Mouse (Mus musculus): ENCODE data around the gene Alk. TPM values are rescaled to one million over a fixed set of nuclear protein-coding genes. Genes with fewer than 3 reads are reported as not detected.

Alk gene
- polyA plus RNA-seq, 1 experiment, result 2.2 TPM

DNA sequence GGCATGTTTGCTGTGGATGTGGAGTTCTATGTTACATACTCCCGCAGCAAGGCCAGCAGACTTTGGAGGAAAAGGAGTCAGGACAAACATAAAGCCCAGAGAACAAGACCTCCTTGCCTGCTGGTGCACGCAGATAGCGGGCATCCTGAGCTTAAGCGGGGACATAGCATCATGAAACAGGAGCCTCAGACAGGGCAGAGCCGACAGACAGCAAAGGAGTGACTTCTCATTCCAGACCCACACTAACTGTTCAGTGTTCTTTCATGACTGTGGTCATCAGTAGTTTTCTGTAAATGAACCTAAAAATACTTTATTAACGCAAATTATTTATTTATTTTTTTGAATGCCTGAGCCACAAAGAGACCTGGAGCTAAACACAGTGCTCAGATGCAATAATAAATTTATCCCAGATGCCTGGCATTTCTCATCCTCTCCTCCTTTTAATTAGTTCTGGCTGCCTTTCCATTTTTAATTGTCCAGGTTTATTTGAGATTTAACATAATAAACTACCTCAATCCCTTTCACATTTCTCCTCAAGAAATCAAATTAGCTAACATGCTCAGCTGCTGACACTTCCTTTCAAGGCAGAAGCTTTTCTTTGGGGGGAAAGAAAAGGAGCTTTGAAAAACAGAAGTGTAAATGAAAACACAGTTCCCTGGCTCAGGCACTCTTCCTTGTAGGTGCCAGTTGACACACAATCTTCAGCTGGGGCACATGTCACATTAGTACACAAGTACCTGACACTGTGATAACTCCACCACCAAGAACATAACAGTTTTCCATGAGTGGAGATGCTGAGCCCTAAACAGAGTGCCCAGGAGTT is 311.8 kb downstream of the Alk start:
- H3K27ac ChIP-seq (ENCODE audit: insufficient read depth, low read length), result no peak overlapping the region
- no peak overlapping the region for H3K4me3 ChIP-seq (ENCODE audit: insufficient read depth, low read length)
- no peak for TF ChIP-seq CTCF (IDR thresholded peaks at IDR 0.05; ENCODE audit: extremely low read depth, insufficient read depth, low read length)
- no peak for TF ChIP-seq POLR2A (IDR thresholded peaks at IDR 0.05; ENCODE audit: extremely low read depth, insufficient read depth, low read length)
- H3K4me1 ChIP-seq (ENCODE audit: control insufficient read depth, insufficient read depth, low read length), result no peaks in the 10 kb centered on the region

DNA sequence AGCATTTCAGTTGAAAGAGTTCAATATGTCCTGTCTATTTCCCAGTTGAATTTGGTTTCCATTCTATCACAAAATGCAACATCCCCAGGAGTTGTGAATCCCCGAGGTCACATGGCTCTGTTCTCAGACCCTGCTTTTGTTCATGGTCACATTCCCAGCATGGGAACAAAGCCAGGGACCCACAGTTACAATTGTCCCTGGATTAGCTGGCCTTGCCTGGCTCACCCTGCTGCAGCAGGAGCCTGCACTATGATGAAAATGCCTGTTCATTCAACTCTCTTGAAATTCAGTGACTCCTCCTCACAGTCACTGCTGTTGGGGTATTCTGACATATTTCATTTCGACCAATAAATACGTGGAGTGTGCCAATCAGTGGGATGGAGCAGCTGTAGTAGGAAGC is 318.5 kb downstream of the Alk start:
- no peak overlapping the region for H3K27ac ChIP-seq (ENCODE audit: insufficient read depth, low read length)
- H3K4me1 ChIP-seq (ENCODE audit: control insufficient read depth, insufficient read depth, low read length), result no peaks in the 10 kb centered on the region
- no peak overlapping the region for H3K4me3 ChIP-seq (ENCODE audit: insufficient read depth, low read length)
- TF ChIP-seq CTCF (IDR thresholded peaks at IDR 0.05; ENCODE audit: extremely low read depth, insufficient read depth, low read length) (no peak), POLR2A (IDR thresholded peaks at IDR 0.05; ENCODE audit: extremely low read depth, insufficient read depth, low read length) (no peak)

DNA sequence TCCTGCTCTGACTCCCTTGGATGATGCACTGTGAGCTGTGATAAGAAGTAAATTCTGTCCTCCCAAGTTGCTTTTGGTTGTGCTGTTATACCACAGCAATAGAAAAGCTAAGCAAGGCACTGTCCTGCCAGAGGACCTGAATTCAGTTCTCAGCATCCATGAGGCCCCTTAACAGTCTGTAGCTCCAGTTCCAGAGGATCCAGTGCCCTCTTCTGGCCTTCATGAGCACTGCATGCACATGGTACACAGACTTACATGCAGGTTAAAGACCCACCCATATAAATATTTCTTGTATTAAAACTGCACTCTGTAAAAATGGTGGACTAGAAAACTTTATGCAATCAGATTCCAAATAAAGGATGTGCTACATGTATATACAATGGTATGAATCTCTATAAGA is 326.1 kb downstream of the Alk start:
- Histone ChIP-seq H3K4me1 (ENCODE audit: control insufficient read depth, insufficient read depth, low read length) (no peaks in the 10 kb centered on the region), H3K4me3 (ENCODE audit: insufficient read depth, low read length) (no peak overlapping the region), H3K27ac (ENCODE audit: insufficient read depth, low read length) (no peak overlapping the region)
- TF ChIP-seq CTCF (IDR thresholded peaks at IDR 0.05; ENCODE audit: extremely low read depth, insufficient read depth, low read length) (no peak), POLR2A (IDR thresholded peaks at IDR 0.05; ENCODE audit: extremely low read depth, insufficient read depth, low read length) (no peak)

DNA sequence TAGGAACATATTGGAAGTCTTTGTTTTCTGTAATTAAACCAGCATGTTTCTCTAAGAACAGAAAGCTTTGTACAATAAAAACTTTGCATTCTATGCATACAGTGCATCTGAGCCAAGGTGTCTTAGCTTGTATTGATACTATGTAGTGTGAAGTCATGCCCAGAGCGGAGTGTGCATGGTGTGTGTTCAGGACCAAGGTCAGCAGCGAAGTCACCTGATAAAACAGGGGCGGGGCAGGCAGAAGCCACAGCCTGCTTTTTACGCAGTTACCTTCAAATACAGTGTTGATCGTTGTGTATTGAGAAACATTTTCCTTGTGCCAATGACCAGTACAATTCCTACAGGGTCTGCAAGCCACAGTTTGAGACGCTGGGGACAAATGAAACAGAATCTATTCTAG is 327.6 kb downstream of the Alk start:
- TF ChIP-seq POLR2A (IDR thresholded peaks at IDR 0.05; ENCODE audit: extremely low read depth, insufficient read depth, low read length), result no peak
- no peak for TF ChIP-seq CTCF (IDR thresholded peaks at IDR 0.05; ENCODE audit: extremely low read depth, insufficient read depth, low read length)
- Histone ChIP-seq H3K4me1 (ENCODE audit: control insufficient read depth, insufficient read depth, low read length) (no peaks in the 10 kb centered on the region), H3K4me3 (ENCODE audit: insufficient read depth, low read length) (no peak overlapping the region), H3K27ac (ENCODE audit: insufficient read depth, low read length) (no peak overlapping the region)

DNA sequence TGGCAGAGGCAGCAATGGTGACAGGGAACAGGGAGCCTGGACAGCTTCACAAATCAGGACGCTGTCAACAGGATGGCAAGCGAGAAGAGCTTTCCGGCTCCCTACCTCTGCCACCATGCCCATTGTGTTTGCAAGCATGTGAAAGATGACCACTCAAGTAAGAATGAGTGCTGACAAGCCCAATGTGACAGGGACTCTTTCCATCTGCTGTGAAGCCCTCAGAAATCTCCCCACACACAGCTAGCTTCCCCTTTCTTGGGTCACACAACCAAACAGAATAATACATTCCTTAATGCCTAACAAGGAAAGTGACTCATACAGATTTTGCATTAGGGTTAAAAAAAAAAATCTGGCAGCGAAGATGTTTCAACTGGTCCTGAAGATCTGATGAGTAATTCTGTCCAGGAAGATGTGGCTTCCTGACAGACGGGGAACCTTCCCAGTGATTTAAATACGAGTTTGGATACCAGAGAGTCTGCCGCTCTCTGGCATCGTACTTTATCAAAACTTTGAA is 329.0 kb downstream of the Alk start:
- no peaks in the 10 kb centered on the region for H3K4me1 ChIP-seq (ENCODE audit: control insufficient read depth, insufficient read depth, low read length)
- TF ChIP-seq CTCF (IDR thresholded peaks at IDR 0.05; ENCODE audit: extremely low read depth, insufficient read depth, low read length) (no peak), POLR2A (IDR thresholded peaks at IDR 0.05; ENCODE audit: extremely low read depth, insufficient read depth, low read length) (no peak)
- H3K27ac ChIP-seq (ENCODE audit: insufficient read depth, low read length), result no peak overlapping the region
- H3K4me3 ChIP-seq (ENCODE audit: insufficient read depth, low read length), result no peak overlapping the region

DNA sequence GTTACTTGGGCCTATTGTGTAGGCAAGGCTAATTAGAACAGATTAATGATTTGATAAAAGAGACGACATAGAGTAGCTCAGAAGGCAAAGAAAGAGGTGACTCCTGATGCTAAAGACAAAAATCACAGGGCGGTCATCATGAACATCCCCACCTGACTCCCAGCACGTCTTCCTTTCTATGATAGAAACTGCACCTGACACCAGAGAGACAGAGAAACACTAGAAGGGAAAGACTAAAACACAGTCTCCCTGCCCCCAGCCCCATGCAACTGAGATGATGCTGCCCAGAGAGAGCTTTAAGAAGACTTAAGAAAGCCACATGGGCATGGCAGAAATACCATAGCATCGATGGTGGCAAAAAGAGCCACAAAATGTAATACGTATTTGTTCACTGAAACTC is 330.2 kb downstream of the Alk start:
- TF ChIP-seq CTCF (IDR thresholded peaks at IDR 0.05; ENCODE audit: extremely low read depth, insufficient read depth, low read length), result no peak
- no peak for TF ChIP-seq POLR2A (IDR thresholded peaks at IDR 0.05; ENCODE audit: extremely low read depth, insufficient read depth, low read length)
- Histone ChIP-seq H3K4me1 (ENCODE audit: control insufficient read depth, insufficient read depth, low read length) (no peaks in the 10 kb centered on the region), H3K27ac (ENCODE audit: insufficient read depth, low read length) (no peak overlapping the region), H3K4me3 (ENCODE audit: insufficient read depth, low read length) (no peak overlapping the region)

DNA sequence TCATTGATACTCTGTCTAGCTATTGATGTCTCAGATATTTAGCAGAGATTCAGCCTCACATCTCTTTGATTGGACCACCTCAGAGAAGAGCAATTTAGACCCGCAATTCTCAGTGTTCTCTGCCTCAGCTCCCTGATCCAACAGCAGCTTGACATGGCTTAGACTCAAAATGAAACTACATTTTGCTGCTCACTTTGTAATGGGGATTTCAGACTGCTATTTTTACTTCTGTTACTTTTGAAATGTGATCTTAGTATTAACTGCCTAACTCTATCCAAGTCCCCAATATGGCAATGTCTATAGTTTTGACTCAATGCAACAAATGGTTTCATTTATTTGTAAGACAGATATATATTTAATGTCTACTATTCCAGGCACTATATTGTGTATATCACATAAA is 332.8 kb downstream of the Alk start:
- H3K27ac ChIP-seq (ENCODE audit: insufficient read depth, low read length), result no peak overlapping the region
- TF ChIP-seq CTCF (IDR thresholded peaks at IDR 0.05; ENCODE audit: extremely low read depth, insufficient read depth, low read length), result no peak
- no peak for TF ChIP-seq POLR2A (IDR thresholded peaks at IDR 0.05; ENCODE audit: extremely low read depth, insufficient read depth, low read length)
- H3K4me3 ChIP-seq (ENCODE audit: insufficient read depth, low read length), result no peak overlapping the region
- H3K4me1 ChIP-seq (ENCODE audit: control insufficient read depth, insufficient read depth, low read length), result no peaks in the 10 kb centered on the region

DNA sequence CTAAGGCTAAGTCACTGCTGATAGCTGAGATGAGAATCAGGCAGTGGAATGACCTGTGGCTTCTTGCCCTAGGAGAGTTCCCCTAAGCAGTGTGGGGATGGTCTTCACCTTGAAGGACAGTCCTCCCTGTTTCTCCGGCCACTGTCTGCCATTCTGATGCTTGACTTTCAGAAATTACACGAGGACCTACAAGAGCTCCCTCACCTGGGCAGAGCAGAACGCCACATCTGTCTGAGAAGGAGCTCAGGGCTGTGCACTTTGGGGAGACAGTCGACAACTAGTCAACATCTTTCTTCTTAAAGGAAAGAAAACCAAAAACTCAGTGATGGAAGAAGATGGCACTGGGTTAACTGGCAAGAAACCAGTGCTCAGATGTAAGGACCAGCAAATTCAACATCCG is 335.9 kb downstream of the Alk start:
- Histone ChIP-seq H3K4me3 (ENCODE audit: insufficient read depth, low read length) (no peak overlapping the region), H3K27ac (ENCODE audit: insufficient read depth, low read length) (no peak overlapping the region), H3K4me1 (ENCODE audit: control insufficient read depth, insufficient read depth, low read length) (no peaks in the 10 kb centered on the region)
- TF ChIP-seq CTCF (IDR thresholded peaks at IDR 0.05; ENCODE audit: extremely low read depth, insufficient read depth, low read length) (no peak), POLR2A (IDR thresholded peaks at IDR 0.05; ENCODE audit: extremely low read depth, insufficient read depth, low read length) (no peak)

DNA sequence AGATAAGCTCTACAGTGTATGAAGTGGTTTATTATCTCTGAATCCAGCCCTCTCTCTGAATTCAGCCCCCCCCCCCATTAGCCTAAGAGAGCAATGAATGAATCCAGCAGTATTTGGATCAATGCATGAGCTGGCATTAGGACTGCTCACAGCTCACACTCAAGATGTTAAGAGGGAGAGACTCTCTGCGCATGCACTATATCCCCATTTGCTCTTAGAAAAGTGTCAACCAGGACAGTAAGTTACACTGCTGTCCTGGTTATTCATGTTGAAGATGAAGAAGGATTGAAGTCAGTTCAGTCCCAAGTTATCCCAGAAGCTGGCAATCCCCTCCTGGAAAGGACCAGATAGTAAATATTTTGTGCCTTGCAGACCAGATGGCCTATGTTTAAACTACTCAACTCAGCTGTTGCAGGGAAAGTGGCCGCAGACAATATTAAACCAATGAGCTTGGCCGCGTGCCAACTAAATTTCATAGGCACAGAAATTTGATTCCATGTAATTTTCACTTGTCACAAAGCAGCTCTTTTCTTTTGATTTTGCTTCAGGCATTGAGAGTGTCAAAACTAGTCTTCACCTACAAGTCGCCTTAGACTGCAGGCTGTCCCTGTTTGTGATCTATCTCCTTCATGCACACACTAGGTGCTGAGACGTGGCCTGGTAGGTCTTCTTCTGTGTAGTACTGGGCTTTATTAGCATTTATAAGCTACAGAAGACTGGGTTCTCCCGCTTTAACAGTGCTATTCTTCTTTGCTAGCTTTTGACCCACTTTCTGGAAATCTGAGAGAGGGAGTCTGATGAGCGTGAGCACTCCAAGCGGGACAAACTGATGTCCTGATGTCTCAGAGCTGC is 339.0 kb downstream of the Alk start:
- no peak for TF ChIP-seq POLR2A (IDR thresholded peaks at IDR 0.05; ENCODE audit: extremely low read depth, insufficient read depth, low read length)
- no peak for TF ChIP-seq CTCF (IDR thresholded peaks at IDR 0.05; ENCODE audit: extremely low read depth, insufficient read depth, low read length)
- Histone ChIP-seq H3K4me3 (ENCODE audit: insufficient read depth, low read length) (no peak overlapping the region), H3K4me1 (ENCODE audit: control insufficient read depth, insufficient read depth, low read length) (no peaks in the 10 kb centered on the region), H3K27ac (ENCODE audit: insufficient read depth, low read length) (no peak overlapping the region)
